Mouse (Mus musculus) intestine, postnatal 0 days (tissue): ENCODE measurements at regions not wholly inside any gene's neighbourhood (a gene's known extent, or its start where the extent isn't known, plus 50 kb on each side); places are given as distances from the start of the nearest gene placed in this dataset.

Source experiments
- ATAC-seq: fragments of 200-750 bp; cut with Nextera tagmentation; 2 replicates; pipeline ENCODE4 v1.8.0; 2017; ENCODE audit warnings: mild to moderate bottlenecking, moderate TSS enrichment, moderate library complexity
- H3K27ac ChIP-seq: fragments of 300-500 bp; sonication (generic); 2 replicates; pipeline ENCODE4 v1.5.1; 2014; ENCODE audit warnings: mild to moderate bottlenecking, low read depth, low read length, moderate library complexity
- H3K27me3 ChIP-seq: fragments of 300-500 bp; sonication (generic); replicated peaks from 2 replicates; pipeline ENCODE4 v1.6.1; 2014; ENCODE audit warnings: low read length, mixed read lengths; ENCODE audit not compliant: control insufficient read depth, insufficient read depth
- H3K36me3 ChIP-seq: fragments of 300-500 bp; sonication (generic); 2 replicates; pipeline ENCODE4 v1.6.1; 2014; ENCODE audit warnings: mild to moderate bottlenecking, moderate library complexity; ENCODE audit not compliant: control insufficient read depth, insufficient read depth
- H3K4me1 ChIP-seq: fragments of 300-500 bp; sonication (generic); replicated peaks from 2 replicates; pipeline ENCODE4 v1.6.1; 2014; ENCODE audit warnings: antibody characterized with exemption, low read length, mixed read lengths; ENCODE audit not compliant: control insufficient read depth, insufficient read depth
- H3K4me2 ChIP-seq: fragments of 300-500 bp; sonication (generic); replicated peaks from 2 replicates; pipeline ENCODE4 v1.6.1; 2014; ENCODE audit warnings: low read depth, mild to moderate bottlenecking, moderate library complexity
- H3K4me3 ChIP-seq: fragments of 300-500 bp; sonication (generic); 2 replicates; pipeline ENCODE4 v1.5.1; 2014; ENCODE audit warnings: low read depth, low read length
- H3K9ac ChIP-seq: fragments of 300-500 bp; sonication (generic); 2 replicates; pipeline ENCODE4 v1.6.1; 2014; ENCODE audit warnings: mild to moderate bottlenecking, low read depth, low read length
- H3K9me3 ChIP-seq: fragments of 300-500 bp; sonication (generic); 2 replicates; pipeline ENCODE4 v1.6.1; 2016; ENCODE audit warnings: mixed run types; ENCODE audit not compliant: control insufficient read depth
- CTCF ChIP-seq: sonication (generic); IDR thresholded peaks from 2 replicates; pipeline ENCODE4 v1.5.1; 2016; ENCODE audit warnings: low read depth, mild to moderate bottlenecking, control low read depth, antibody characterized with exemption, moderate library complexity
- WGBS: fragments of 180-500 bp; shearing (Covaris S2); extraction: QIAGEN DNeasy Blood & Tissue Kit; methylation state at CpG from one replicate; pipeline ENCODE4 v1.1.7; 2014; 5-methylcytosine and 5-hydroxymethylcytosine counted together

DNA sequence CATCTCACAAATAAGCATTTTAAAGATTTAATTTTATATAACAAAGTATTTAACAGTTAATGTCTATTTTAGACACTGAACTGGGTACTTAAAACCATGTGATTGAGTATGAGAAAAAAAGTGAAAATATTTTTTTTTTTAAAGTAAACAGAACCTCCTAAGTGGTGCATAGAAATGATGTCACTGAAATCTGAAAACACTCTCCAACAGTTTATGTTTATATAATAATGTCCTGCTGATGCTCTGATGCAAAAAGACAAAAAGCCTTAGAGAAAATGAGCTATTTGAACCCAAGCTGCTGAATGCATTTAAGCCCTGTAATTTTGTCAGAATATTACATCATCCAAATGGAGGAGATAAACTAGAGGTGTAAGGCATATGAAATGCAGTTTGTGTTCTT lies 3447.1 kb downstream of the 9330182O14Rik start:
- Histone ChIP-seq H3K4me1 (no peaks in the 10 kb centered on the region), H3K9me3 (no peaks in the 10 kb centered on the region), H3K4me2 (no peak overlapping the region), H3K9ac (no peak overlapping the region), H3K27ac (no peak overlapping the region), H3K27me3 (no peaks in the 10 kb centered on the region), H3K36me3 (no peaks in the 10 kb centered on the region), H3K4me3 (no peak overlapping the region)
- no peak for TF ChIP-seq CTCF
- no peak for ATAC-seq

DNA sequence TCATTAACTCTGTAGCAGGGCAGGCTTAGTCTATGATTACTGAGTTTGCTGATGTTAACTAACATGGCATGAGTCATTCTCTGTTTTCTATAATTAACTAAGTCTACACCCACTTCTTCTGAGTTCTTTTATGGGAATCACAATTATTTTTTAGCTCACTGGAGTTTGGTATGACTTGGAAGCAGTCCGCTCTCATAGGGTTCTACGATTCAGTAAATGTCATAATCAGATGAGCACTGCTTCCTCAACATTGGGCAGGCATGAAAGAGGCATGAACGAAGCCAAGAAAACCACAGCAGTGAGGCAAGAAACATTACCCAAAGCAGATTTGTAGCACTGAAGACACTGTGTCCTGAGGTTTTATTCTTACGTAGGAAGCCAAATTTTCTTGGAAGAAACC lies 3451.6 kb downstream of the 9330182O14Rik start:
- TF ChIP-seq CTCF, result no peak
- Histone ChIP-seq H3K36me3 (no peaks in the 10 kb centered on the region), H3K4me2 (no peak overlapping the region), H3K27ac (no peak overlapping the region), H3K9me3 (no peaks in the 10 kb centered on the region), H3K4me1 (no peaks in the 10 kb centered on the region), H3K9ac (no peak overlapping the region), H3K27me3 (no peaks in the 10 kb centered on the region), H3K4me3 (no peak overlapping the region)
- no peak for ATAC-seq
- WGBS, result 86% methylated on average over 4 of the region's 4 CpGs

GRCm38 (mm10) chr15:43588021-43588420 lies 3453.9 kb downstream of the 9330182O14Rik start:
- H3K4me3 ChIP-seq, result no peak overlapping the region
- no peaks in the 10 kb centered on the region for H3K4me1 ChIP-seq
- H3K27ac ChIP-seq, result no peak overlapping the region
- TF ChIP-seq CTCF, result no peak
- 69% methylated on average over 2 of the region's 2 CpGs for WGBS
- no peak overlapping the region for H3K9ac ChIP-seq
- no peak overlapping the region for H3K4me2 ChIP-seq
- no peaks in the 10 kb centered on the region for H3K36me3 ChIP-seq
- no peak for ATAC-seq
- H3K27me3 ChIP-seq, result no peaks in the 10 kb centered on the region
- H3K9me3 ChIP-seq, result no peaks in the 10 kb centered on the region

GRCm38 (mm10) chr15:43607700-43608099 lies 3473.5 kb downstream of the 9330182O14Rik start:
- Histone ChIP-seq H3K9me3 (no peaks in the 10 kb centered on the region), H3K4me3 (no peak overlapping the region), H3K4me2 (no peak overlapping the region), H3K9ac (no peak overlapping the region), H3K27me3 (no peaks in the 10 kb centered on the region), H3K36me3 (no peaks in the 10 kb centered on the region), H3K4me1 (no peaks in the 10 kb centered on the region), H3K27ac (no peak overlapping the region)
- ATAC-seq, result no peak
- TF ChIP-seq CTCF, result no peak
- WGBS, result 80% methylated on average over 4 of the region's 4 CpGs

GRCm38 (mm10) chr15:43609901-43610300 lies 3475.7 kb downstream of the 9330182O14Rik start:
- 75% methylated on average over 2 of the region's 2 CpGs for WGBS
- no peak overlapping the region for H3K27ac ChIP-seq

GRCm38 (mm10) chr15:43614004-43614661 lies 3480.0 kb downstream of the 9330182O14Rik start:
- Histone ChIP-seq H3K27me3 (no peaks in the 10 kb centered on the region), H3K4me3 (no peak overlapping the region), H3K9ac (no peak overlapping the region), H3K4me2 (no peak overlapping the region), H3K36me3 (no peaks in the 10 kb centered on the region), H3K4me1 (no peaks in the 10 kb centered on the region), H3K27ac (no peak overlapping the region), H3K9me3 (no peaks in the 10 kb centered on the region)
- ATAC-seq, result no peak
- 34% methylated on average over 5 of the region's 5 CpGs for WGBS
- TF ChIP-seq CTCF, result no peak

More at GRCm38 (mm10) chr15:43609901-43610300, 3475.7 kb downstream of the 9330182O14Rik start:
- no peaks in the 10 kb centered on the region for H3K9me3 ChIP-seq
- no peaks in the 10 kb centered on the region for H3K4me1 ChIP-seq
- ATAC-seq, result no peak
- H3K27me3 ChIP-seq, result no peaks in the 10 kb centered on the region
- no peak overlapping the region for H3K9ac ChIP-seq
- no peak for TF ChIP-seq CTCF
- no peak overlapping the region for H3K4me2 ChIP-seq
- H3K4me3 ChIP-seq, result no peak overlapping the region
- no peaks in the 10 kb centered on the region for H3K36me3 ChIP-seq

DNA sequence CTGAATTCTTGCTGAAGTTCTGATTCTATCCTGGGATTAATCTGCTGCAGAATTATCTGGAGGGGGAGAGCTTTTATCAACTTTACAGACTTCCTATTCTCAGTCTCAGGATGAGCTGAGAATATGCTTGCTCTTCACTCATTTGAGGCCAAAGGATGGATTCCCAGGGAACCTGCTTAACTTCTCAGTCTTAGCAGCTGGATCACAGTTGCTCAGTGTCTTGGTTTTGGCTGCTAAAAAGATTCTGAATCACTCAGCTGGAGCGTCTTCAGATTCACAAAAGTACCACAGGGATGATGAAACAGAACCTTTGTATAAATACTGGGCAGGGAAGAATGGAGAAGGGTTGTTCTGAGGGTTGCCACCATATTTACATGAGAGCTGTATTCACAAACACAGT lies 3481.6 kb downstream of the 9330182O14Rik start:
- H3K27me3 ChIP-seq, result no peaks in the 10 kb centered on the region
- H3K27ac ChIP-seq, result no peak overlapping the region
- WGBS, result 70% methylated on average over 1 of the region's 1 CpGs
- H3K9ac ChIP-seq, result no peak overlapping the region
- no peak for TF ChIP-seq CTCF
- no peaks in the 10 kb centered on the region for H3K9me3 ChIP-seq
- ATAC-seq, result no peak
- no peak overlapping the region for H3K4me2 ChIP-seq
- H3K4me1 ChIP-seq, result no peaks in the 10 kb centered on the region
- no peaks in the 10 kb centered on the region for H3K36me3 ChIP-seq
- no peak overlapping the region for H3K4me3 ChIP-seq
